Mouse (Mus musculus): ENCODE measurements around the gene Lrpap1.

DNA sequence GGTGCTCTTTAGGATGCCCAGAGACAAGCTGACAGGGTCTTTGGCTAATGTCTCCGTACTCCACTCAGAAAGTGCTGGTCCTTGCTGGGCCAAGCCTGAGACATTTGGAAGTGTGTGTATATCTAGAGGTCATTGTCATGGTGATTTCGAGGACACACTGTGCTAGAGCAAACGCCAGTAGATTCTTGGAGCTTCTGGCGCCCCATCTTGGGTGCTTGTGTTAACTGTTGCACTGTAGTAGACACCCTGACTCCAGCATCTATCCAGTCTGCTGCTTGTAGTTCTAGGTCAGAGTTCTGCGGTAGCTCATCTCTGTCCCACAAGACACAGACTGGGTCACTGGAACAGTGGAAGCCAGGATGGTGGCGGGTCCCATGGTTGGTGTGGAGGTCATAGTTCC is 33.7 kb downstream of the Lrpap1 start:
- TF ChIP-seq POLR2A (IDR thresholded peaks at IDR 0.05; ENCODE audit: insufficient read depth, low read depth, low read length) (no peak), CTCF (IDR thresholded peaks at IDR 0.05) (no peak)

Data from heart, adult 2 months (tissue).